Mouse (Mus musculus) erythroblast, embryonic 14.5 days (primary cell): ENCODE data around the gene Tmem196.

Source experiments
- GATA1 ChIP-seq: IDR thresholded peaks from 2 replicates; pipeline ENCODE4 v1.6.1; 2012; ENCODE audit warnings: low read length, inconsistent platforms, mixed read lengths
- TAL1 ChIP-seq: IDR thresholded peaks from 3 replicates; pipeline ENCODE4 v1.6.1; 2012; ENCODE audit warnings: low read length, inconsistent platforms, mixed read lengths

DNA sequence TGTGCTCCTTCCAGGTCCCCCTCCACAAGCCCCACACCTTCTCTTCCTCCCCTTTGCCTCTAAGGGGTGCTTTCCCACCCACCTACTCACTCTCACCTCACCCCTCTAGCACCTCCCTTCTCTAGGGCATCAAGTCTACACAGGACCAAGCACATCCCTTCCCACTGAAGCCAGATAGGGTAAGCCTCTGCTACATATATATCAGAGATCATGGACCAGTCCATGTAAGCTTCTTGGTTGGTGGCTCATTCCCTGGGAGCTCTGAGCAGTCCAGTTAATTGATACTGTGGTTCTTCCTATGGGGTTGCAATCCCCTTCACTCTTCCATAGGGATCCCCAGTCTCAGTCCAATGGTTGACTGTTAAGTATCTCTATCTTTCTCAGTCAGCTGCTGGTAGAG is 24.4 kb downstream of the Tmem196 start:
- TF ChIP-seq GATA1 (no peak), TAL1 (no peak)
